Mouse (Mus musculus) megakaryocyte, embryonic 14.5 days (primary cell): ENCODE data around the gene Sp140. TPM values are rescaled to one million over a fixed set of nuclear protein-coding genes. Genes with fewer than 3 reads are reported as not detected.

ENCODE experiments used
- H3K27me3 ChIP-seq: replicated peaks from 2 replicates; pipeline ENCODE3; 2012; ENCODE audit warnings: inconsistent platforms
- H3K36me3 ChIP-seq: replicated peaks from 2 replicates; pipeline ENCODE3; 2012; ENCODE audit warnings: low read length, inconsistent platforms, mixed read lengths
- H3K4me1 ChIP-seq: 2 replicates; pipeline ENCODE4 v1.6.1; 2012; ENCODE audit warnings: inconsistent platforms
- H3K4me3 ChIP-seq: replicated peaks from 2 replicates; pipeline ENCODE3; 2012; ENCODE audit warnings: moderate library complexity, mild to moderate bottlenecking, inconsistent platforms
- H3K9me3 ChIP-seq: 2 replicates; pipeline ENCODE4 v1.6.1; 2012; ENCODE audit warnings: inconsistent platforms
- FLI1 ChIP-seq: IDR thresholded peaks from 2 replicates; pipeline ENCODE4 v1.6.1; 2012; ENCODE audit warnings: low read length, inconsistent platforms, mixed read lengths
- GATA1 ChIP-seq: IDR thresholded peaks from 3 replicates; pipeline ENCODE4 v1.6.1; 2012; ENCODE audit warnings: mixed read lengths, low read length, inconsistent platforms, borderline replicate concordance
- polyA plus RNA-seq: library from polyadenylated mRNA; stranded (reverse); fragments of >175 nt; gene quantifications from 2 replicates; pipeline ENCODE4 v1.2.3, GENCODE M21; 2012; ENCODE audit warnings: low replicate concordance; ENCODE audit not compliant: insufficient read depth

Gene Sp140
- polyA plus RNA-seq, 1 experiment = 8.1 TPM

DNA sequence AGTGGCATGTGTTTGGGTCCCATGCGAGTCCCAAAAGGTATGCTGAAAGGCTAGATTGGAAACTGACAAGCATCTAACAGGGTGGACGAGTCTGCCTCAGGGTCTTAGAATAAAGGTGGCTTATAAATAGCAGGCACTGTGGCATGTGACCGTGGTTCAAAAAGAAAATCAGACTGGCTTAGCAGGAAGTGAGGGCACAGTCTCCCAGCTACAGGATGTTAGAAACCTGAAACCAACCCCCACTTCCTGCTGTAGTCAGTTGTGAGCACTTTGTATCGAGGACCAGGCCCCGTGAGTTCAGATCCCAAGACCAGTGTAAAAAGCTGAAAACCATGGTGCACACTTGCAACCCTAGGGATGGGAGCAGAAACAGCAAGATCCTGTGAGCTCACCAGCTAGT, 87.2 kb downstream of the Sp140 start:
- Histone ChIP-seq H3K4me1 (peaks cover 20% of the 10 kb centered on the region), H3K4me3 (peak overlapping the region; percentile 21), H3K9me3 (0 out of 2 replicates have a peak, but pooled peaks cover 3% of the 10 kb centered on the region), H3K27me3 (no peaks in the 10 kb centered on the region), H3K36me3 (peaks cover 36% of the 10 kb centered on the region)
- TF ChIP-seq FLI1 (no peak), GATA1 (no peak)

DNA sequence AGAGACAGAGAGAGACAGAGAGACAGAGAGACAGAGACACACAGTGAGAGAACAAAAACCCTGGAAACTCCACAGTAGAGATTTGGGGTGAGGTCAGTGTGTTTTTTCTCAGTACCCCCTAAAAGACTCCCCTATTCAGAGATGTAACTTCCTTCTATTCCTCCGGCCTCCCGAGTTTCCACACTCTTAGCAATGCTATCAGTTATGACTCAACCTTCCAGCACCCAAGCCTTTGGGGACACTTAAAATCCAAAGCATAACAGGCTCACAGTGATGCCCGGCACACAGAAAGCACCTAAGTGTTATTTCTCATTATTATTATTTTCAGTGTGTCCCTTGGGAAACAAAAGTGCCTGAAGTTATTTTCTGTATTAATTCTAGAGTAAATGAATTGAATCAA, 90.4 kb downstream of the Sp140 start:
- Histone ChIP-seq H3K36me3 (peaks cover 29% of the 10 kb centered on the region), H3K9me3 (0 out of 2 replicates have a peak, but pooled peaks cover 3% of the 10 kb centered on the region), H3K4me1 (peaks cover 33% of the 10 kb centered on the region), H3K4me3 (no peak overlapping the region), H3K27me3 (no peaks in the 10 kb centered on the region)
- TF ChIP-seq GATA1 (no peak), FLI1 (no peak)

DNA sequence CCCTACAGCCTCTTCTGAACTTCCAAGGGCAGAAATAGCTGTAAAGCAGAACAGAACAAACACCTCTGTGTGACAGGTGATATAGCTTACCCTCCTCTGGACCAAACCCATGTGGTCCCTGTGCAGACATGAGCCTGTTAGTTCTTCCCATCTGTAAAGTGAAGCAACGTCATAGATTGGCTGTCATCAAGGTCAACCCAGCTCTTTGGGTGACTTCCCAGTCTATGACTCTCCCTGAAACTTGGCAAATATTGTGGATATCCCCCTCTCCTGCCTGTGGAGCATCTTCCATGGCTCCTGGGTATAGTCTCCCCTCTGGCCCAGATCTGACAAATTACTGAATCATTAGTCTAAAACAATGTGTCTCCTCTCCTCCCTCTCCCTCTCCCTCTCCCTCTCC, 92.1 kb downstream of the Sp140 start:
- no peaks in the 10 kb centered on the region for H3K27me3 ChIP-seq
- no peaks in the 10 kb centered on the region for H3K9me3 ChIP-seq
- H3K4me1 ChIP-seq = peaks cover 32% of the 10 kb centered on the region
- no peak for TF ChIP-seq GATA1
- TF ChIP-seq FLI1 = no peak
- H3K4me3 ChIP-seq = no peak overlapping the region
- peaks cover 33% of the 10 kb centered on the region for H3K36me3 ChIP-seq

DNA sequence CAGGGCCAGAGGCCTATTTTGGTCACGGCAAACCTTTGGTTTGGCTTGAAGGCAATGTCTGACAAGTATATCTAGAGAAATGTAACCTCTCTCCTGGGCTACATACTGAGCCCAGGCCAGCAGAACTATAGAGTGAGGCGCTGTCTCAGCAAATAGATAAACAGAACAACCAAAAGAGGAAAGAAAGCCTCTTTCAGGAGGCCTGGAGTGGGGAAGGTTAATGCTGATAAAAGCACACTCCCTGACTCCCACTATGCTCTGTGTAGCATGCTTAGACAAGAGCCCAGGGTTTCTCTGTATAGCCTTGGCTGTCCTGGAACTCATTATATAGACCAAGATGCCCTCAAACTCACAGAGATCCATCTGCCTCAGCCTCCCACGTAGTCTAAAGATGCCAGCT, 93.1 kb downstream of the Sp140 start:
- Histone ChIP-seq H3K4me3 (no peak overlapping the region), H3K27me3 (no peaks in the 10 kb centered on the region), H3K4me1 (peaks cover 35% of the 10 kb centered on the region), H3K36me3 (peaks cover 35% of the 10 kb centered on the region), H3K9me3 (no peaks in the 10 kb centered on the region)
- TF ChIP-seq FLI1 (no peak), GATA1 (no peak)

Other genes with a start within 250 kb of the Sp140 start
- not detected in 2 replicates for gene G530012D18Rik, start 24.7 kb upstream of the Sp140 start, polyA plus RNA-seq
- 7.2 and 10.5 TPM in 2 replicates for gene Sp110, start 1.6 kb upstream of the Sp140 start, polyA plus RNA-seq
- 8.0 TPM in 1 of 2 replicates, not detected in the other for gene Sp100, start 49.6 kb downstream of the Sp140 start, polyA plus RNA-seq
- 5.2 TPM in 1 of 2 replicates, not detected in the other for gene A630001G21Rik, start 178.3 kb downstream of the Sp140 start, polyA plus RNA-seq
- gene Cab39, start 193.1 kb downstream of the Sp140 start, polyA plus RNA-seq = 9.3 and 12.9 TPM in 2 replicates